Mouse (Mus musculus) forebrain, embryonic 10.5 days (tissue): ENCODE data around the gene Zkscan2. TPM values are rescaled to one million over a fixed set of nuclear protein-coding genes. Genes with fewer than 3 reads are reported as not detected.
A peak's percentile ranks its signal among the peaks of the same experiment; 100 is the strongest.

Experiments
- DNase-seq: peaks from one replicate; pipeline ENCODE4 v3.0.0-alpha.2; 2017; ENCODE audit warnings: low spot score; ENCODE audit errors: extremely low spot score
- H3K27ac ChIP-seq: fragments of 300-500 bp; sonication (generic); 2 replicates; pipeline ENCODE4 v1.5.1; 2016; ENCODE audit warnings: mild to moderate bottlenecking
- H3K27me3 ChIP-seq: fragments of 300-500 bp; sonication (generic); 2 replicates; pipeline ENCODE4 v1.6.1; 2016; ENCODE audit warnings: mild to moderate bottlenecking; ENCODE audit not compliant: poor library complexity, severe bottlenecking
- H3K36me3 ChIP-seq: fragments of 300-500 bp; sonication (generic); replicated peaks from 2 replicates; pipeline ENCODE4 v1.6.1; 2016; ENCODE audit warnings: mild to moderate bottlenecking, moderate library complexity
- H3K4me1 ChIP-seq: fragments of 300-500 bp; sonication (generic); 2 replicates; pipeline ENCODE4 v1.6.1; 2016
- H3K4me3 ChIP-seq: fragments of 300-500 bp; sonication (generic); 2 replicates; pipeline ENCODE4 v1.5.1; 2016; ENCODE audit warnings: mild to moderate bottlenecking, moderate library complexity
- H3K9me3 ChIP-seq: fragments of 300-500 bp; sonication (generic); 2 replicates; pipeline ENCODE4 v1.6.1; 2016; ENCODE audit warnings: mild to moderate bottlenecking, moderate library complexity
- WGBS: fragments of 180-500 bp; shearing (Covaris S2); methylation state at CpG from one replicate; pipeline ENCODE4 v1.1.7; 2016; 5-methylcytosine and 5-hydroxymethylcytosine counted together
- polyA plus RNA-seq: library from polyadenylated mRNA; unstranded; fragments of >200 nt; fragmentation: Nextera tagmentation; extraction: Ambion mirVana; gene quantifications from 2 replicates; pipeline ENCODE4 v1.2.1, GENCODE M21; 2016

The Zkscan2 gene
- polyA plus RNA-seq, 1 experiment from 2014 or later: 4.6 TPM

- Histone ChIP-seq H3K36me3 (no peaks in the 10 kb centered on the region), H3K9me3 (no peaks in the 10 kb centered on the region), H3K27me3 (no peaks in the 10 kb centered on the region), H3K4me1 (0 out of 2 replicates have a peak, but pooled peaks cover 5% of the 10 kb centered on the region), H3K4me3 (no peak within 1 kb of the TSS), H3K27ac (0 out of 2 replicates have a peak within 1 kb of the TSS, but pooled peaks have one; percentile 35)
- 77% methylated on average over 9 of the region's 9 CpGs for WGBS
- DNase-seq: no peak
Observed at GRCm38 (mm10) chr7:123462070-123462501, 38.2 kb downstream of the Zkscan2 start, which contains the start of gene Aqp8. Gene Aqp8, plus strand, starts transcription at chr7:123462291.

GRCm38 (mm10) chr7:123461316-123461715, 38.9 kb downstream of the Zkscan2 start:
- Histone ChIP-seq H3K36me3 (no peaks in the 10 kb centered on the region), H3K9me3 (no peaks in the 10 kb centered on the region), H3K4me3 (no peak overlapping the region), H3K27me3 (no peaks in the 10 kb centered on the region), H3K27ac (0 out of 2 replicates have a peak overlapping the region, but pooled peaks have one; percentile 35), H3K4me1 (0 out of 2 replicates have a peak, but pooled peaks cover 5% of the 10 kb centered on the region)
- DNase-seq: no peak
- 75% methylated on average over 4 of the region's 4 CpGs for WGBS

- Histone ChIP-seq H3K36me3 (no peaks in the 10 kb centered on the region), H3K27ac (no peak overlapping the region), H3K27me3 (no peaks in the 10 kb centered on the region), H3K9me3 (no peaks in the 10 kb centered on the region), H3K4me3 (no peak overlapping the region), H3K4me1 (0 out of 2 replicates have a peak, but pooled peaks cover 5% of the 10 kb centered on the region)
- 85% methylated on average over 4 of the region's 4 CpGs for WGBS
- DNase-seq: no peak
Observed at GRCm38 (mm10) chr7:123459247-123459646, 41.0 kb downstream of the Zkscan2 start.

GRCm38 (mm10) chr7:123458309-123458708, 41.9 kb downstream of the Zkscan2 start:
- 91% methylated on average over 4 of the region's 4 CpGs for WGBS
- DNase-seq: no peak
- Histone ChIP-seq H3K9me3 (no peaks in the 10 kb centered on the region), H3K36me3 (no peaks in the 10 kb centered on the region), H3K27ac (no peak overlapping the region), H3K4me3 (no peak overlapping the region), H3K27me3 (no peaks in the 10 kb centered on the region), H3K4me1 (0 out of 2 replicates have a peak, but pooled peaks cover 5% of the 10 kb centered on the region)

GRCm38 (mm10) chr7:123455088-123455487, 45.2 kb downstream of the Zkscan2 start:
- H3K27me3 ChIP-seq: no peaks in the 10 kb centered on the region
- H3K36me3 ChIP-seq: no peaks in the 10 kb centered on the region
- 98% methylated on average over 3 of the region's 3 CpGs for WGBS
- H3K9me3 ChIP-seq: no peaks in the 10 kb centered on the region
- H3K27ac ChIP-seq: no peak overlapping the region
- no peaks in the 10 kb centered on the region for H3K4me1 ChIP-seq
- no peak for DNase-seq
- no peak overlapping the region for H3K4me3 ChIP-seq

GRCm38 (mm10) chr7:123453066-123453465, 47.2 kb downstream of the Zkscan2 start:
- Histone ChIP-seq H3K9me3 (no peaks in the 10 kb centered on the region), H3K27me3 (no peaks in the 10 kb centered on the region), H3K27ac (no peak overlapping the region), H3K4me3 (no peak overlapping the region), H3K36me3 (no peaks in the 10 kb centered on the region), H3K4me1 (no peaks in the 10 kb centered on the region)
- 89% methylated on average over 8 of the region's 8 CpGs for WGBS
- no peak for DNase-seq

GRCm38 (mm10) chr7:123452551-123452950, 47.7 kb downstream of the Zkscan2 start:
- WGBS: 85% methylated on average over 6 of the region's 6 CpGs
- no peaks in the 10 kb centered on the region for H3K27me3 ChIP-seq
- DNase-seq: peak; percentile 7
- H3K27ac ChIP-seq: no peak overlapping the region
- H3K36me3 ChIP-seq: no peaks in the 10 kb centered on the region
- no peak overlapping the region for H3K4me3 ChIP-seq
- no peaks in the 10 kb centered on the region for H3K9me3 ChIP-seq
- no peaks in the 10 kb centered on the region for H3K4me1 ChIP-seq

- Histone ChIP-seq H3K4me3 (no peak overlapping the region), H3K9me3 (no peaks in the 10 kb centered on the region), H3K27me3 (no peaks in the 10 kb centered on the region), H3K27ac (no peak overlapping the region), H3K36me3 (no peaks in the 10 kb centered on the region), H3K4me1 (no peaks in the 10 kb centered on the region)
- 88% methylated on average over 2 of the region's 2 CpGs for WGBS
- DNase-seq: no peak
Observed at GRCm38 (mm10) chr7:123450515-123450914, 49.7 kb downstream of the Zkscan2 start.

GRCm38 (mm10) chr7:123449676-123450075, 50.6 kb downstream of the Zkscan2 start:
- peak; percentile 7 for DNase-seq
- no peak overlapping the region for H3K4me3 ChIP-seq
- no peak overlapping the region for H3K27ac ChIP-seq
- no peaks in the 10 kb centered on the region for H3K9me3 ChIP-seq
- H3K27me3 ChIP-seq: no peaks in the 10 kb centered on the region
- WGBS: 72% methylated on average over 10 of the region's 10 CpGs
- H3K36me3 ChIP-seq: no peaks in the 10 kb centered on the region
- no peaks in the 10 kb centered on the region for H3K4me1 ChIP-seq

- no peaks in the 10 kb centered on the region for H3K4me1 ChIP-seq
- H3K27ac ChIP-seq: no peak overlapping the region
- no peaks in the 10 kb centered on the region for H3K27me3 ChIP-seq
- no peaks in the 10 kb centered on the region for H3K36me3 ChIP-seq
- no peak overlapping the region for H3K4me3 ChIP-seq
- 93% methylated on average over 2 of the region's 2 CpGs for WGBS
- peak; percentile 1 for DNase-seq
- no peaks in the 10 kb centered on the region for H3K9me3 ChIP-seq
Observed at GRCm38 (mm10) chr7:123448794-123449193, 51.5 kb downstream of the Zkscan2 start.

GRCm38 (mm10) chr7:123442079-123442478, 58.2 kb downstream of the Zkscan2 start:
- H3K4me1 ChIP-seq: no peaks in the 10 kb centered on the region
- no peaks in the 10 kb centered on the region for H3K27me3 ChIP-seq
- DNase-seq: no peak
- no peak overlapping the region for H3K27ac ChIP-seq
- H3K36me3 ChIP-seq: no peaks in the 10 kb centered on the region
- H3K4me3 ChIP-seq: no peak overlapping the region
- 0 out of 2 replicates have a peak, but pooled peaks cover 3% of the 10 kb centered on the region for H3K9me3 ChIP-seq
- WGBS: 82% methylated on average over 1 of the region's 1 CpGs

GRCm38 (mm10) chr7:123431206-123431605, 69.0 kb downstream of the Zkscan2 start:
- no peaks in the 10 kb centered on the region for H3K27me3 ChIP-seq
- peaks cover 43% of the 10 kb centered on the region for H3K36me3 ChIP-seq
- no peaks in the 10 kb centered on the region for H3K9me3 ChIP-seq
- H3K4me1 ChIP-seq: peaks cover 6% of the 10 kb centered on the region; the same call in 1 of the 2 replicates
- H3K27ac ChIP-seq: no peak overlapping the region
- no peak for DNase-seq
- H3K4me3 ChIP-seq: no peak overlapping the region
- 79% methylated on average over 4 of the region's 4 CpGs for WGBS

- WGBS: 92% methylated on average over 4 of the region's 4 CpGs
- H3K27me3 ChIP-seq: no peaks in the 10 kb centered on the region
- H3K36me3 ChIP-seq: peaks cover 50% of the 10 kb centered on the region
Observed at GRCm38 (mm10) chr7:123430411-123430705, 69.9 kb downstream of the Zkscan2 start.

More at GRCm38 (mm10) chr7:123430411-123430705, 69.9 kb downstream of the Zkscan2 start:
- DNase-seq: no peak
- no peak overlapping the region for H3K4me3 ChIP-seq
- H3K27ac ChIP-seq: no peak overlapping the region
- H3K4me1 ChIP-seq: peaks cover 6% of the 10 kb centered on the region; the same call in 1 of the 2 replicates
- H3K9me3 ChIP-seq: no peaks in the 10 kb centered on the region
